In the genomic region with DNA sequence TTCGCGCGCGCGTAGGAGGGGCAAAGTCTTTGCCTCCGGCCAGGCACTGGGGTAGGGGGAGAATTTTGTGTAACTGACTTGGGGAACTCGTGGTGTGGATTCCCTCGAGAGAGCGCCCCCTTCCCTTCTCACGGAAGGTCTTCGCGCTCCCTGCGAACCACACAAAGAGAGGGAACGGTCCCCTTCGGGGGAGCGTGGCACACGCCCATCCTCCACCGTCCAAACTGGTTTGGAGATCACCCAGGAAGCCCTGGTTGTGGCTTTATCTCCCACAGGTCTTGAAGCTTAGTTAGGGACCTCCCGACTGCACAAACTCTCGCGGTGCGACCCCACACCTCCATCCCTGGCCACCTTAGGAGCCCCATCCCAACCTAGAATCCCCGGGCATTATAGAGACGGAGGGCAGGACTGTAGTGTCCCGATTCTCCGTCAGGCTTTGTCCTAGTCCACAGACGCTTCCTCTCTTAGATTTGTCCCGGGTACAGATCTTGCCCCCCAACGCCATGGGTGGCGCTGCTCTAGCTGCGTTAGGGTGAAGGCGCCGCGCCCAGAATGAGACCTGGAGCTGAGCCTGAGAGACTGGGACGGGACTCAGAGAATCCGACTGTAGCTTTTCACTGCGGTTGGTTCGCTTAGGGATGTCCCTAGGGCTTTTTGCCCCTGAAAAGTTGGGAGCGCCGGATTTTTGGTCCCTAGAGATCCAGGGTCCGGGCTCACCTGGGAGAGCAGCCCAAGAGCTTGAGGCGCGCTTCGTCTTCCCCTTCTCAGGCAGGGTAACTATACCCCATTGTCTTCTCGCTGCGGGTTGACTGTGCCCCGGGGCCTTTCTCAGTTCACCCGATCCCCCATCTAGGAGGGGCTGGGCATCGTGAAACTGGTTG, we compare ENCODE assay signal across 1 mouse cellular context.
TF ChIP-seq lines count a peak whose summit lies in the region.

No protein-coding gene starts in this region.

TF ChIP-seq in MEL, 35 proteins besides CTCF, POLR2A, EP300 and RAD21 (continued from another document):
- TF ChIP-seq HCFC1 (IDR thresholded peaks at IDR 0.05; ENCODE audit: low read depth, low read length) (0 out of 2 replicates have a peak, but pooled peaks have one; percentile 12), GATA1 (IDR thresholded peaks at IDR 0.05; ENCODE audit: low read depth, low read length) (peak; percentile 21; the same call in 1 of the 2 replicates), SIN3A (IDR thresholded peaks at IDR 0.05; ENCODE audit: low read length) (peak; percentile 59)
